Mouse (Mus musculus) inflammation-experienced regulatory T-cells, adult 16 weeks (primary cell): ENCODE measurements around the gene Acvr2b. TPM values are rescaled to one million over a fixed set of nuclear protein-coding genes. Genes with fewer than 3 reads are reported as not detected.

ENCODE experiments used
- polyA plus RNA-seq: library from polyadenylated mRNA; unstranded; fragments of 100-300 nt; shearing (Covaris generic); gene quantifications from one replicate; pipeline ENCODE4 v1.2.1, GENCODE M21; 2017

Gene Acvr2b
- polyA plus RNA-seq: not detected

GRCm38 (mm10) chr9:119401801-119402214 is at the start of gene Acvr2b:
Acvr2b (plus strand) TSS chr9:119402118.

GRCm38 (mm10) chr9:119357331-119358057 is 44.4 kb upstream of the Acvr2b start, which contains the start of gene Xylb:
Xylb (plus strand) TSS chr9:119357381.

GRCm38 (mm10) chr9:119365284-119365683 is 36.6 kb upstream of the Acvr2b start, which contains the start of gene Slc22a14:
Slc22a14 (minus strand) TSS chr9:119365553.

GRCm38 (mm10) chr9:119444738-119445429 is 43.0 kb downstream of the Acvr2b start, which contains the start of gene Exog:
Exog (plus strand) TSS chr9:119444943.

Other genes starting within 250 kb of the Acvr2b start
- gene Acaa1b, start 245.0 kb upstream of the Acvr2b start, polyA plus RNA-seq: not detected
- gene Gm47289, start 243.0 kb upstream of the Acvr2b start, polyA plus RNA-seq: not detected
- not detected for gene Slc22a13, start 193.0 kb upstream of the Acvr2b start, polyA plus RNA-seq
- gene Oxsr1, start 79.7 kb upstream of the Acvr2b start, polyA plus RNA-seq: 5.5 TPM
- 72.2 TPM for gene Acaa1a, start 62.4 kb upstream of the Acvr2b start, polyA plus RNA-seq
- 103 TPM for gene Myd88, start 60.7 kb upstream of the Acvr2b start, polyA plus RNA-seq
- gene Xylb, start 44.7 kb upstream of the Acvr2b start, polyA plus RNA-seq: 0.62 TPM
- not detected for gene Slc22a14, start 36.6 kb upstream of the Acvr2b start, polyA plus RNA-seq
- gene Exog, start 42.8 kb downstream of the Acvr2b start, polyA plus RNA-seq: 19.3 TPM
- 0.12 TPM for gene Scn5a, start 176.9 kb downstream of the Acvr2b start, polyA plus RNA-seq